Mouse (Mus musculus): Measurements from ENCODE around the gene Mbd3.
"Not testable (repeated sequence)": the region's sequence is repeated elsewhere in the genome, so short reads cannot be mapped to it uniquely, and the experiment has no call there.

Gene Mbd3

DNA sequence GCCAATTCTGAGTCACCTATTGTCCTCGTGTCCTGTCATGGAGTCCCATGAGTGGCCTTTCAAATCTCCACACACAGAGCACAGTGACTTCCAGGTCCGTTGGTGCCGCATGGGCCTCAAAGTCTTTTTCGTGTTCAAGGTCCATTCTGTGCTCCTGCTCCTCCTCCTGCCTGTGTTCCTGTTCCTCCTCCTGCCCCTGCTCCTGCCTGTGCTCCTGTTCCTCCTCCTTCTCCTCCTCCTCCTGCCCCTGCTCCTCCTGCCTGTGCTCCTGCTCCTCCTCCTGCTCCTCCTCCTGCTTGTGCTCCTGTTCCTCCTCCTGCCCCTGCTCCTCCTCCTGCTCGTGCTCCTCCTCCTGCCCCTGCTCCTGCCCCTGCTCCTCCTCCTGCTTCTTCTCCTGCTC lies 31.4 kb downstream of the Mbd3 start:
- DNase-seq = no peak

DNA sequence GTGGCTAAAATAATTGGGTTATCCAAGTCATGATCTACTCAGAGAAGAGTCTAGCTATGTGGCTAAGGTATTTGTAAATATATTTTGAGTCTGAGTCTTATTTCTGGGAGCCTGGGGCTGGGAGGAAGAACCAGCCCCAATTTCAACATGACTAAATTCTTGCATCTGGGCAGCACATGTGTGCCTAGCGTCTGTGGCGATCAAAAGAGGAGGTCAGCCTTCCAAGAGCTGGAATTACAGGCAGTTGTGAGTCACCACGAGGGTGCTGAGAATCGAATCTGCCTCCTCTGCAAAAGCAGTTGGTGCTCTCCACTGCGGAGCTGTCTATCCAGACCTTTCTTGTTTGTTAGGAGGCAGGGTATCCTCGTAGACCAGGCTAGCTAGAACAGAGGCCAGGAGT lies 33.6 kb downstream of the Mbd3 start:
- no peak for DNase-seq

- no peak for DNase-seq
Measured at GRCm38 (mm10) chr10:80363734-80364133, 35.6 kb downstream of the Mbd3 start.

GRCm38 (mm10) chr10:80357994-80358639 lies 41.2 kb downstream of the Mbd3 start:
- DNase-seq = peak; percentile 83

DNA sequence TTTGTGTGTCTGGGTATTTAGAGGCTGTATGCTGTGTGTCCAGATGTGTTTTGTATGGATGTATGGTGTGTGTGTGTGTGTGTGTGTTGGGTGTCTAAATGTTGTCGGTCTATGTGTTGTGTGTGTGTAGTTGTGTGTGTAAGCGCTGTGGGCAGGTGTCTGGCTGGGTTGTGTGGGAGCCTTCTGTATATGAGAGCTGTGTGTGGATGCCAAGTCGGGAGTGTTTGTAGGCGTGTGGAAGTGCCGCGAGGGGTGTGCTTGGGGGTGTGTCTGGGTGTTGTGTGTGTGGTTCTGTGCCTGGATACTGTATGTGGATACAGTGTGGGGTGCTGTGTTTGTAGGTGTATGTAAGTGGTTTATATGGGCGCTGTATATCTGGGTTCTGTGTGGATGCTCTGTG lies 42.0 kb downstream of the Mbd3 start:
- peak; percentile 66 for DNase-seq

- DNase-seq = no peak
Measured at GRCm38 (mm10) chr10:80356737-80357136, 42.6 kb downstream of the Mbd3 start.

GRCm38 (mm10) chr10:80356001-80356682 lies 43.2 kb downstream of the Mbd3 start, which contains the start of gene Plk5:
TSS of gene Plk5 (plus strand) at chr10:80356459.
- peak; percentile 78 for DNase-seq

- DNase-seq = peak; percentile 91
Measured at GRCm38 (mm10) chr10:80355431-80355830, 43.9 kb downstream of the Mbd3 start.

DNA sequence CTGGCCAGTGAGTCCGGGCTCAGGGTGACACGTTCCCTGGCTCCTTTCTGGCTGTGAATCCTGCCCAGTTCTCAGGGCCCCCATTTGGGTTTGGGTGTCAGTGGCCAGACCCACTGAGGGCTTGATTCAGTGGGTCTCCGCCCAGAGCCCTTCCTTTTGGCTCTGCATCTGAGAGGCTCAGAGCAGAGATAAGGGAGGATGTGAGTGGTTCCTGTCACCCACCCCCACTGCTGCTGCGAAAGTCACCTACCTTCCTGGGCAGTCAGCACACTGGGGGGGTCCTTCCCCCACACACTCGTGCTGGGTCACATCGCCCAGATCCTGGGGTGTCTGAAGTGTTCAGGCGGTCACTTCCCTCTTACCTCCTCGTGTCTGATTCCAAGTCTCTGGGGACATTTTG lies 46.6 kb downstream of the Mbd3 start:
- DNase-seq = no peak

GRCm38 (mm10) chr10:80351896-80352295 lies 47.5 kb downstream of the Mbd3 start:
- no peak for DNase-seq

- peak; percentile 87 for DNase-seq
Measured at GRCm38 (mm10) chr10:80350292-80350691, 49.1 kb downstream of the Mbd3 start.

DNA sequence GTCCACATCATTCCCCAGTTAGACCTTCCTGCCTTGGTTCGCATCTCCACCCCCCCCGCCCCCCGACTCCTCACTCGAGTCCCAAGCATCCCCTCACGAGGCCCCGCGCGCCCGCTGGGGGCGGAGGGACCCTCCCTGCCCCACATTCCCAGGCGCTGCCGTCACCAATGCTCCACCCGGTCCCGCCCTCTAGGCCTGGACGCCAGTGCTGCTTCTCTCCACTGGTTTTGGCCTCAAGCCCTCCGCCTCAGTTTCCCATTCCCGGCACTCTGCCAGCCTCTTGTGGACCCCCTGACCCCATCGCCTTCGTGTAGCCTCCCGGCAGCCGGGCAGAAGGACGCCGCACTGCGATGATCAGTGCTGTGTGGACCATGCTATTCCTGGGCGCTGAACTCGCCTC lies 50.4 kb downstream of the Mbd3 start:
- no peak for DNase-seq

DNA sequence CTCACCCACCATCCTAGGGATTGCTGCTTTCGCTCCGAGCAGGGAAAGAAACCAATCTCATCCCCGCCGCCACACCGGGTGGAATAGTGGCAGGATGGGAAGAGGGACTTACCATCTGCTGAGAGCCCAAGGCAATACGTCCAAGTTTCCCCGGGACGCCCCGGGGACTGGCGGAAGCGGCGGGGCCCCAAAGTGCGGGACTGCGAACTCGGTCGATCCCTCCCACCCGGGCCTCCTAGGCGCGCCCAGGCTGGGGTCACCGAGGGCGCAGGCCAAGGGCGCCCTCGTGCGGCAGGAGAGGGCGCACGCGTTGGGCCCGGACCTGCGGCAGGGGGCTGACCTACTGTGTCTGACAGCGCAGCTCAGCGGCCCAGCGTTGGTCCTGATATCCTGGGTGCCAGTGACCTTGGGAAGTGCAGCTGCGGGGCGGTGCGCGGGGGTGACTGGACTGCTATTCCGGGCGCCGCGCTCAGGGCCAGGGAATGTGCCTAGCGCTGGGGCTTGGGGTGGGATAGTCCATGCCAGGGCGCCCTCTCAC lies 51.0 kb downstream of the Mbd3 start, which contains the start of gene Adamtsl5:
Gene Adamtsl5 (minus strand): TSS at position 169 of the 538 bp plus-strand sequence.
- DNase-seq = no peak

GRCm38 (mm10) chr10:80347514-80347967 lies 51.8 kb downstream of the Mbd3 start:
- no peak for DNase-seq

DNA sequence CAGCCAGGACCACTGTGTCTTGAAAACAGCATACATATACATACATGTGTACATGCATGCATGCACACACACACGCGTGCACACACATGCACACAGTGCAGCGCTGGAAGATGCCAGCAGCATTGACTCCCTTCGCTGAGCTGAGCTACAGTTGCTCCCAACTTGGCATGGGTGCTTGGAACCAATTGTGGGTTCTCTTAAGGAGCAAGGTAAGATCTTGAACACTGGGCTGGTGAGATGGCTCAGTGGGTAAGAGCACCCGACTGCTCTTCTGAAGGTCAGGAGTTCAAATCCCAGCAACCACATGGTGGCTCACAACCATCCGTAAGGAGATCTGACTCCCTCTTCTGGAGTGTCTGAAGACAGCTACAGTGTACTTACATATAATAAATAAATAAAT lies 53.4 kb downstream of the Mbd3 start:
- DNase-seq = not testable (repeated sequence)

DNA sequence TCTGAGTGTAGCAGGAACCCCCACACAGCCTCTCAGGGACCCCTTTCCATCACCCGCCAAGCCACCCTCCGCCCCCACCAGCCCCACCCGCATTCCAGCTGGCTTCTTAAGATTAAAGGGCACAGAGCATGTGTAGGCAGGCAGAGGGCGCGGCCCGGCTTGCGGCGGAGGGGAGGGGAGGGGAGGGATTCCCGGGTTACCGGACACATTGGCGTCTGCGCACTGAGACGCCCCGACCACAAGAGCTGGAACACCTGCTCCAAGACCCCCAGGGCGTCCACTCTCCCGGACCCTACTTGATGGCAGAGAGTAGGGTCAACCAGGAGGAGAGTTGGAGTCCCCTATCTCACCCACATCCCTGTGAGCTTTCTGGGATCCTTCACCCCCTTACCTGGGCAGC lies 54.2 kb downstream of the Mbd3 start:
- DNase-seq = no peak

DNA sequence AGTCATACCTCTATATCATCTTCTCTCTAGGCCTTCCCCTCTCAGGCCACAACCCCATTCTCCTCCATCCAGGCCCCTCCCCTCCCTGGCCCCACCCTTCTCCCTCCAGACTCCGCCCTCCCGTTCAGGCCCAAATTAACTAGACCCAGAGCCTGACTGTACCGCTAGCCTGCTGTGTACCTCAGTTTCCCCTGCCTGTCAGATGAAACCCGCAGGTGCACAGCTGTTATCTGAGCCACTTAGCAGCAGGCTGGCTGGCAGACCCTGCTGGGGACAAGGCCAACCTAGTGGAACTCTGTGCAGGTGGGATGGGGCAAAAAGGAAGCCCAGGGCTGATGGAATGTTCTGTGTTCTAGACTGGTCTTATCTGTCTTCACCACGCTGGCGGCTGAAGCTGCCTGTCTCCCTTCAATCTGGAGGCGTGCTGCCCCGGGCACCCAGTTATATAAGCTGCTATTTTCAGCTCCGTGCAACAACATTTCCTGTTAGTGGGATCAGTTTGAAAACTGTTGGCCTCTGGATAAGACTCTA lies 55.2 kb downstream of the Mbd3 start:
- DNase-seq = no peak

DNA sequence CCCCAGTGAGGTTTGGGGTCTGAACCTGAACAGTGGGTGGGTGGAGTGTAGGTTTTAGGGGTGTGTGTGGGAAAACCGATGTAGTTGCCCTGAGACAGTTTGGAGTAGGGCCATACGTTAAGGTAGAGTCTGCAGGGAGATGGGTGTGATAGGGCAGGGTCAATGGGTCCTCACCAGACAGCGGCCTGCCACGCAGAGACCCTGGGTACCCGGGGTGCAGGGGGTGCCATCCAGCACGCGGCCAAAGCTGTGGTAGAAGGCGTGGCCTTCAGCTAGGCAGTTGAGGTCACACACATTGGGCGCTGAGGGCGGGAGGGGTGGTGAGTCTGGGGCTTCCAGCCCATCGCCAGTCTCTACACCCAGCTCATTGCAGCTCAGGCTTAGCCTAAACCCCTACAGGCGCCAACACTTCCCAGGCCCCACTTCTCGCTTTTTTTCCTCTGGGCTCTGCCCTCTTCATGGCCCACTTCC lies 55.9 kb downstream of the Mbd3 start:
- no peak for DNase-seq

DNA sequence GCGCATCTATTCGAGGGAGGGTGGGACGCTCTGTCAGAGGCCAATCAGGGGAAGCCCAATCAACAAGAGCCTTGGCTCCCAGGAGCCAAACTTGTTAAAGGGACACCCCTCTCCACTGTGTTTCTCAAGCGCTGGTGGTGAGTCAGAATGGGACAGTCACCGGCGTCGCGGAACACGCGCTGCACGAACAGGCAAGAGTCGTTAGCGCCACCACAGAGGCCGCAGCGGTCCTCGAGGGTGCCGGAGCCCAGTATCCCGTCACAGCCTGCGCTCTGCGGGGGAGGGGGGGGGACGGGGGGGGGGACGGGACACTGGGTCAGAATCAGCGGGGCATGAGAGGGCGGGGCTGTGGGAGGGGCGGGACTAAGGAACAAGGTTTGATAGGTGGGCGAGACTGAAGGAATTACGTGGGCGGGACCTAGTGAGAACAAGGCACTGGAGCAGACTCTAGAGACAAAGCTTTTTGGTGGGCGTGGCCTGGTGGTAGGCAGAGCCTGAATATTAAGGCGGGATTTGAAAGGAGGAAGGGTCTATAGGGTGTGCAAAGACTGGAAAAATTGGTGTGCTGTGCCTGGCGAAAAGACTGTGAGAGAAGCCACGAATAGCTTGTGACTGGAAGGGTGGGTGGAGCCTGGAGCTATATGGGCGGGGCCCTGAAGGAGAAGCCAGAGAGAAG lies 56.5 kb downstream of the Mbd3 start:
- DNase-seq = peak; percentile 45

Data from cerebellum, adult 9-10 months (tissue).